Mouse (Mus musculus) thymus, adult 2 months (tissue): ENCODE data around the gene Ttc27.

Experiments used
- CTCF ChIP-seq: fragments of 200-500 bp; IDR thresholded peaks from 2 replicates; pipeline ENCODE4 v1.5.1; 2012; ENCODE audit warnings: mild to moderate bottlenecking, control low read depth, low read length, moderate library complexity, borderline replicate concordance; ENCODE audit not compliant: control insufficient read depth, poor library complexity, insufficient read depth; ENCODE audit errors: extremely low read depth
- POLR2A ChIP-seq: fragments of 200-500 bp; IDR thresholded peaks from 2 replicates; pipeline ENCODE4 v1.6.1; 2012; ENCODE audit warnings: mild to moderate bottlenecking, low read length, control low read depth, moderate library complexity; ENCODE audit not compliant: control insufficient read depth, poor library complexity, insufficient read depth; ENCODE audit errors: extremely low read depth

GRCm38 (mm10) chr17:74804321-74804930, 86.9 kb downstream of the Ttc27 start:
- TF ChIP-seq CTCF (no peak), POLR2A (no peak)
